Mouse (Mus musculus): ENCODE measurements around the gene Mroh2a.

Gene Mroh2a

DNA sequence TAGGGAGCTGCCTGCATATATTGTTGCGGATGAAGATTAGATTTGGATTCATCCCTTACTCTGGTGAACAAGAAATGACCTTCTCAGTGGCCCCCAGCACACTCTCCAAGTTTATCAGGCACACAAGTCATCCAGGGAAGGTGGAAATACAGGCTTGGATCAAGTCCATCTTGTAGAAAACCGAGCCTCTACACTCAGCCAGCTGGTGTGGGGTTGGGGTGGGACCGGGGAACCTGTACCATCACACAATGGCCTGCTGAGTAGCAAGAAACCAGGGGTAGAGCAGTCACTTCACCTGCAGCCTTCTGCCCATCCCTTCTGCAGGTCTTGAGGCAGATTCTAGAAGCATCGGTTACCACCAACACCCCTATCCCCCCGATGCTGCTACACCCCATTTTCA lies 7.9 kb downstream of the Mroh2a start:
- in situ Hi-C loops (cut with MboI; ENCODE audit: low sequenced_read_pairs) = no loop called here

DNA sequence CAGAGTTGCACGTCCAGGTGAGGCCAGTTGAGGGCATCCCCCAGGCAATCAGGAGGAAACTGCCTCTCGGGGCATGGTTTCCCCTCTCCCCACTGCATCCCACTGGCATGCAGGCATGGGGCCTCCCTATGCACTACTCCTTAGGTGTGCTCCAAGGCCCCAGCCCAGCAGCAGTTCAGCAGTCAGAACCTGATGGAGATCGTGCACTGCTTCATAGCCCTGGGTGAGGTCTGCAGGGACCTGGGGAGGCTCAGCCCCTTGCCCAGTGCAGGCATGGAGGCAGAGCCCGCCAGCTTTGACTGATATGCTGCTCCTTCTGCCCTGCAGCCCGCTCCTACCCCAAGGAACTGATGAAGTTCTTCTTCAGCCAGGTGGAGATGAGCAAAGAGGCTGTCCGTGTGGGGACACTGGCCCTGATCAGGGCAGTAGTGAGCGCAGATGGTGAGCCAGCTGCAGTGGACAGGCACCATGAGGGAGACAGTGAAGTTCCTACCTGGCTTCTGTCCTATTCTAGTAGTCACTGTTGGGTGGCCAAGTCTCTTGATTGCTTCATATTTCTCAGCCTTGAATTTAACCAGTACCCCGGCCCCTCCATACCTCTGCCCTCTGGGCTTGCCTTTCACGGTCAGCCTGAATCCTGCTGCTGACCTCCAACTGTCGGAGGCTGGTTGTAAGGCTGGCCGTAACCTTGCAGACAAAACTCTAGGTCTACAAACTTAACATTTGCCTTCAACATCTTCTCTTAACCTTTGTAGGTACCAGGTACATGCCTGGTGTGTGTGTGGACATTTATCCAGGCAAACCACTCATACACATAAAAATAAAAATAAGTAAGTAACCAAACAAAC lies 8.5 kb downstream of the Mroh2a start:
- in situ Hi-C loops (cut with MboI; ENCODE audit: low sequenced_read_pairs) = no loop called here

DNA sequence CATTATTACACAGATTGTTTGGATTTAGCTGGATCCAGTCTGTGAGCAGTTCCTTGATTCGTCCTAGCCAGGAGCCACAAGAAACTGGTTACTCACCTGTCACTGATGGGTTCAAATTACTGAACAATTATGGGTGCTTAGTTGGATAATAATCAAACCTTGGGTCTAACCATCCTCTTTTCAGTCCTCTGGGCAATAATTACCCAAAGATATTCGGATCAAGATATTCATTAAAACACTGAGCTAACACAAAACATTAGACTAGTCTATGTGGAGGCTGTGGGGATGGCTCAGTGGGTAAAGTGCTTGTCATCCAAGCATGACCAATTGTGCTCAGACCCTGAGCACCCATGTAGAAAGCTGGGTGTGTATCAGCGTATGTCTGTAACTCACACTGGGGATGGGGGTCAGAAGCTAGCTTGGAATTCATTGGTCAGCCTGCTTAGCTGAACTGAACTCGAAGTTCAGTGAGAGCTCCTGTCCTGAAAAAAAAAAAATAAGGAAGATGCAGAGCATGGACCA lies 9.2 kb downstream of the Mroh2a start:
- in situ Hi-C loops (cut with MboI; ENCODE audit: low sequenced_read_pairs) = no loop called here

DNA sequence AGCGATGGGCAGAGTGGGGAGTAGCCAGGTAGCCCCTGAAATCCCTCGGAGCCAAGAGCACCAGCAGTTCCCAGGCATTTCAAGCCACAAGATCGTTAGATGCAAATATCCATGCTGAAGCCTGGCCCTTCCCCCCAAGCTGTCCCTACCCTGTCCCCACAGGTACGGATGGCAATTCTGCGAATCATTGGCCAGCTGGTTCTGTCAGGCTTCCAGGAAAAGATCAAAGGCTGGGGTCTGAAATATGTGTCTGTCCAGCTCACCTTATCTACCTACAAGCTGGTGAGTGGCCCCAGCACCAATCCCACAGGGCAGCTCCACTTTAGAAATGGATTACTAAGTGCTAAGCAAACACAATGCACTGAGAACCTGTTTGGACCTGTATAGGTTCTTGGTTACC lies 10.5 kb downstream of the Mroh2a start:
- in situ Hi-C loops (cut with MboI; ENCODE audit: low sequenced_read_pairs) = no loop called here

DNA sequence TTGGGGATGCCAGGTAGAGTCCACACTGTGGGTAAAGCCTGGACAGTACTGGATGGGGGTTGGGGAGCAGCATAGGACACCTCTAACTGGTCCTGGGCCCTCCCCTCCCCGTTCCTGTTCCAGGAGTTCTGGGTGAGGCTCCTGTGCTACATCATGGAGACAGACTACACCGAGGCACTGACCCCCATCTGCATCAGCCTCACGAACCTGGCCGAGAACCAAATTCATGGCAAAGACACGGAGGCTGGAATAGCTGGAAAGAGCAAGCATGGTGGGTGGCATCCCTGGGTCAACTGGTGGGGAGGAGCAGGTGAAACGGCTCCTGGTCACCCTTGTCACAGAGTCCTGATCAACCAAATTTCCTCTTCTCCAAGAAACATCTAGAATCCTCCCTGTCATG lies 12.0 kb downstream of the Mroh2a start:
- in situ Hi-C loops (cut with MboI; ENCODE audit: low sequenced_read_pairs) = no loop called here

DNA sequence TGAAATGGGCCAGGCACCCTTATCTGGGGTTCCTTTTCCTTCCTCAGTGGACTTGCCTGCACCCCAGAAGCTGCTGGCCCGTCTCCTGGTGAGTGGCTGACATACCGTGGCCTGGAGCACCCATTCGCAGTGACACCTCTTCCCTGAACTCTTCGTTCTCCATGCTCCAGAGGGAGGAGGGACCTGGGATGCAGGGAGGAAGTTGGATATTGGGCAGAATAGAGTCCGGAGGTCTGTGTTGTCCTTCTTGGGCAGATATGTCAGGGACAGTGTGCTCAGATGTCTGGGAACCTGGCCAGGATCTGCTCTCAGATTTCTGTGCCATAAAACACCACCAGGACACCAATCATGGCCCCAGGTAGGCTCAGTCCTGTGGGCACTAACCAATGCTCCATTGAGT lies 13.3 kb downstream of the Mroh2a start:
- in situ Hi-C loops (cut with MboI; ENCODE audit: low sequenced_read_pairs) = no loop called here

DNA sequence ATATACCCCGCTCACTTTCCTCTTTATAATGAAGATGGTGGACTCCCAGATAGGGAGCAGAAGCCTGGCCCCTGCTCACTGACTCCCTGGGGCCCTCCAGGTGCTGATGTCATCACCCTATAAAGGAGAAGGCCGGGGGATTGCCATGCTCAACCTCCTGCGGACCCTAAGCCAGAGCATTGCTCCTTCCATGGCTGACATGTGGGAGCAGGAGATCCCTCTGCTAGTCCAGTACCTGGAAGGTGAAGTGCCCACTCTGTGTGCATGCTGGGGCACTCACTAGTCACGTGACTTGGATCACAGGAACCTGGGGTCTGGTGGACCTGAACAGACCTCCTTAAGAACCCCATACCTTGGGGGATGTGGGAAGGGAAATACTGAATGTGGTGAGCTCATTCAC lies 13.8 kb downstream of the Mroh2a start:
- in situ Hi-C loops (cut with MboI; ENCODE audit: low sequenced_read_pairs) = no loop called here

DNA sequence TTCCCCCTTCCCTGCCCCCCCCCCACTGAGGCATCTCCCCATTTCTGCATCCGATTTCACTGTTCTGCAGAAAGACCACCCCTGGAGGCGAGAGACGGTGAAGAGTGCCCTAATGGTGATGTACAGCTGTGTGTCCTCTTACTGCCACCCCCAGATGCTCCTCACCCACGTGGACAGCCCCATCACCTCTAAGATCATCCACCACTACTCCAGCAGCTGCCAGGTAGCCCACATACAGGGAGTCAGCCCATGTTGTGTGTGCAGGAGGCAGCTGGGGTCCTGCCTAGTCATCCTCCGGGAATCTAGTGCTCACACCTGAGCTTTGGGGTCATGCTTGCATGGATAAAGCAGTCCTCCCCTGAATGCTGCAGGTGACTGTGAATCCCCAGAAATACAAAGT lies 17.1 kb downstream of the Mroh2a start:
- in situ Hi-C loops (cut with MboI; ENCODE audit: low sequenced_read_pairs) = no loop called here

DNA sequence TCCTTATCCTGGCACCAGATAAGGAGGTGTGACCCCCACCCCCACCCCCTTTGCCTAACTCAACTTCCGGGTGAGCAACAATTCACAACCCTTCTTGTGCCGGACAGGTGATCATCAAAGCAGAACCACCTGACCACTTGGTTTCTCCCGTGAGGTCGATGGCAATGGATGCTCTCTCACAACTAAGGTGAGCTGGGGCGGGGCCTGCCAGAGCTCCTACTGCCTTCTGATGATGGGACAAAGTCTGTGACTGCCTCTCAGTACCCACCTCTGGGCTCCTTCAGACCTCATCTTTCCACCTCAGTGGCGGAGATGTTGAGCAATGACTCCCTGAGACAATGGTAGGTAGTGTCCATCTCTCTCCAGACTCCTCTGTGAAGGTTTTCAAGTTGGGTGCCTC lies 19.1 kb downstream of the Mroh2a start:
- in situ Hi-C loops (cut with MboI; ENCODE audit: low sequenced_read_pairs) = no loop called here

DNA sequence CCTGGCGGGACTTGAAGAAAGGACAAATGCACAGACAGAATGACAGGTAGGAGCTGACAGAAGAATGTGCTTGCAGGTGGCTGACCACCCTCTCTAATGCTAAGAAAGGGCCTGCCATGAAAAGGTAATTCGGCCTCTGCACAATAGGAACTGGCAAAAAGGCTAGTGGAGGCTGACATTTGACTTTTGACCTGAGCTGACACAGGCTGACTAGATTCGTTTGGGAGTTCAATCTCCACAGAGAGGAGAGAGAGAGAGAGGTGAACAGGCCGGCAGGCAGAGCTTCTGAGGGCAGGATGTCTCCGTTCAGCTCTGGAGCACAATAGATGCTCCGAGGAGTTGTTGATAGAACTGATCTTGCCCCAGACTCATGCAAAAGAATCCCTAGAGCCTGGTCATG lies 19.6 kb downstream of the Mroh2a start:
- in situ Hi-C loops (cut with MboI; ENCODE audit: low sequenced_read_pairs) = no loop called here

DNA sequence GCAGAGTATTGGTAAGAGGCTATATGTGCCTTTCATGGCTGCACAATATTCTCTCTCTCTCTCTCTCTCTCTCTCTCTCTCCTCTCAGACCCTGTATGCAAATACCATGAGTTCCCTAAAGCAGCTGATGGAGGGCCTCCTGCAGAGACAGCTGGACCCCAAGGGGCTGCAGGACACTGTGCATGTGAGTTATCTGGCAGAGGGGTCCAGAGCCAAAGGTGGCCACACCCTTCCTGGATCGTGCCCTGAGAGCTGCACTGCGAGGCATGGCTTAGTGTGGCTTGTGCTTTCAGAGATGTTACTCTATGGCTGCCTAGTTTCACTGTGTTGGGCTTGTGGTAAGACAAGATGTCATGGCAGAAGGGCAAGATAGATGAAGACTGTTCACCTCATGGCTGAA lies 20.9 kb downstream of the Mroh2a start:
- in situ Hi-C loops (cut with MboI; ENCODE audit: low sequenced_read_pairs) = no loop called here

DNA sequence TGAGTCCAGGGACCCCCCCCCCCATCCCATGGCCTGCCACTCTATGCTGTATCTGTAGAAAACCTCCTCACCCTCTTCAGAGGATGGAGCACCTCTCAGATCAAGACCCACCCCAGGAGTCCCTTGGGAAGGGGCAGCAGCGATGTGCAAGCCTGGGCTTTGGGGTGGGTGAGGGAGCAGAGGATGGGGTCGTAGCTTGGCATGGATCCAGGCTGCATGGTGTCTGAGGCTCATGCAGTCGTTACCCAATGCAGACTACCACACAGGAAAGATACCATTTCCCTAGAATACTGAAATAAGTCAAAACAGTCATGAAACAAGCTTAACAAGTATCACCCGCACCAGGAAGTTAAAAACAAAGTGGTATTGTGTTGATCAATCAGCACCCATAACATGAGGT lies 21.9 kb downstream of the Mroh2a start:
- in situ Hi-C loops (cut with MboI; ENCODE audit: low sequenced_read_pairs) = no loop called here

DNA sequence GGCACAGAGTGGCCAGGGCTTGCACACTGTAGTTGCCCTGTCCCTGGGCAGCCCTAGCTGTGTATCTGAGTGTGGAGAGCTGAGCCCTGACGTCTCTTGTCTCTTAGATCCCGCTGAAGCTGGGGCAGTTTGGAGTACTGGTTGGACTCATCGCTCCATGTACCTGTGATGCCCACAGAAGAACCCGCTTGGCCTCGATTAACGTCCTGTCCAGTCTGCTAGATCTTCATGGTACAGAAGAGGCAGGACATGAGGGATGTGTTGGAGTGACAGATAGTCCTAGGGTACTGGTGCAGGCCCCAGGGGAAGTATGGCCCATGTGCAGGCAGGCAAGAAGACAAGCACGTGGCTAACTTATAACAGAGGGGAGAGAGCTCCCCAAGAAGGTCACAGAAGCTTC lies 22.8 kb downstream of the Mroh2a start:
- in situ Hi-C loops (cut with MboI; ENCODE audit: low sequenced_read_pairs) = no loop called here

DNA sequence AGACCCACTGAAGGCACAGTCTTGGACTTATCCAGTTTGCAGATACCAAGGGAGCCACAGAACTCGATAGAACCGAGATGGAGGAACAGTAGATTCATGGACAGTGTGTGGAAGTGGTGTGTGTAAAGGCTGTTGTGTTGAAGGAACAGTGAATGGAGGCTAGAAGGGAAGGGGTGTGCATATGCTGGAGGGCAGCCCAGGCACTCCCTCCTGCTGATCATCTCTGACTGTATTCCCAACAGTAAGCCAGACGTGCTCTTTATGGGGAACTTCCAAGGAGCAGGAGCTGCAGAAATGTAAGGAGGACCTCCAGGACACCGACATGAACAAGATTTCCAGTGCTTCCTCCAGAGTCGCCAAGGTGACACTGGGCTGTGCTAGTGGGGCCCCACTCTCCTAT lies 23.2 kb downstream of the Mroh2a start:
- in situ Hi-C loops (cut with MboI; ENCODE audit: low sequenced_read_pairs) = no loop called here

DNA sequence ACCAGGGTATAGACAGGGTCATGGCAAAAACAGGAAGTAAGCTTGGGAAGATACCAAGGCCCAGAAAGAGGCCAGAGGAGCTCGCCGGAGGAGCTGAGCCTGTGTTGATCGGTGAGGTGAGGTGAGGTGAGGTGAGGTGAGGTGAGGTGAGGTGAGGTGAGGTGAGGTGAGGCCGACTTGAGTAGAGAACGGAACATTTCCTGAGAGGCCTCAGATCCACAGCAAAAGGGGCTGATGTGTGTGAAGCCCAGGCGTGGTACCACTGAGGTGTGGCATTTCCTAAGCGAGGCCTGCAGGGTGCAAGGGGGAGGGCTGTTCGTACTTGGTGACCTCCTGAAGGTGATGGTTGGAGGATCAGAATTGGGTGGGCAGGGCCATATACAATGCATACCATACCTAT lies 26.3 kb downstream of the Mroh2a start:
- in situ Hi-C loops (cut with MboI; ENCODE audit: low sequenced_read_pairs) = no loop called here

DNA sequence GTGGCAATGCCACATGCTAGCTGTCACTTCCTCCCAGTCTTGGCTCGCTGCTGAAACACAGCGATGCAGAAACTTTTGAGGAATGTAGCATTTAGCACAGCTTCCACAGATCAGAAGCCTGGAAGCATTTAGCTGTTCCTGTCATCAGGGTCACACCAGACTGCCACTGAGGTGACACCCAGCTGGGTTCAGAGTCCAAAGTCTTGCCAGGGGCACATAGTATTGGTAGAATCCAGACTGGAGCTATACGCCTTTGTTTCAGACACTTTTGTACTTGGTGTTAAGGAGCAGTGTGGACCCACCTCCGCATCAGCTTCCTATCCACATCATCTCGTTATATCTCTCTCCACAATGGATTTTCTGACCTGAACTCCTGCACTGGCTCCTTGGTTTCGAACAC lies 26.8 kb downstream of the Mroh2a start:
- in situ Hi-C loops (cut with MboI; ENCODE audit: low sequenced_read_pairs) = no loop called here

DNA sequence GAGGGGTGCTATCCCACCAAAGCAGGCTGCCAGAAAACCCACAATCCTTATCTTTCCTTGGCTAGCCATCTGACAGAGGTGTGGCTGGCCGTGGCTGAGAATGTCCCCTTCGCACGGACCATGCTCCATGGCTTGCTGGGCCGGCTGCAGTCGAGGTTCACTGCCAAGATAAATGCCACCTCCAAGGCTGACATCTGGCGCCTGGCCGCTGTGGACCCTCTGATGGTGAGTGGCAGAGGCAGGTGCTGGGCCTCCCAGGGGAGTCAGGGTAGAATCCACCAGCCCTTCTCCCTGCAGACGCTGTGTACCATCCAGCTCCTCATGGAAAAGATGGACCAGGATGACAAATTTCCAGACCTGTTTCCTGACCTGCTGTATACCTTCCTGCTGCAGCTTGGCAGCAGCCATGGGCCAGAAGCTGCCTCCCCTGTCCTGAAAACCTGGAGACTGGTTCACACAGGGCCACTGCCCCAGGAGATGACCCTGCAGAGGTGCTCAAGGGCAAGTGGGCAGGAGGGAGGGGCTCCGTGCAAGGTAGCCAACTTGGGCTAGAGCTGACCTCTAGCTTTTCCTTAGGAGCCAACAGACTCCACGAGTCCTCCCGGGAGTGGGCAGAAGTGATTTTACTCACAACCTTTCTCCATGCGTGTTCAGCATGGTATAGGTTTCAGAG lies 28.1 kb downstream of the Mroh2a start:
- in situ Hi-C loops (cut with MboI; ENCODE audit: low sequenced_read_pairs) = no loop called here

DNA sequence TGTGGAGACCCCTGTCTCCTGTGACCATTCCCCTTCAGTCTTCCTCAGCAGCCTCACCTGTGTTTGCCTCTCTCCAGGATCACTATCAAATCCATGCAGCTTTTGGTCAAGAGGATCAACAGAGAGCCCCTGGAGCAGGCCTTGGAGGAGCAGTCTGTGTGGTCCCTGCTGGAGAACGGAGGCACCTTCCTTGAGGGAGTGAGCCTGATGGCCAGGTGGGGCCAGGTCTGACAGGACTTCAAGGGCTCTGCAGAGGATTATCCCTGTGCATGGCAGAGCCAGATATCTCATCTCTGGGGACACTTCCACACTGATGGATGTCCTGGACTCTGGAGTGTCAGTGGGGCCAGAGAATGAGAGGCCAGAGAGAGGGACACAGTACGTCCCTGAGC lies 28.7 kb downstream of the Mroh2a start:
- in situ Hi-C loops (cut with MboI; ENCODE audit: low sequenced_read_pairs) = no loop called here

DNA sequence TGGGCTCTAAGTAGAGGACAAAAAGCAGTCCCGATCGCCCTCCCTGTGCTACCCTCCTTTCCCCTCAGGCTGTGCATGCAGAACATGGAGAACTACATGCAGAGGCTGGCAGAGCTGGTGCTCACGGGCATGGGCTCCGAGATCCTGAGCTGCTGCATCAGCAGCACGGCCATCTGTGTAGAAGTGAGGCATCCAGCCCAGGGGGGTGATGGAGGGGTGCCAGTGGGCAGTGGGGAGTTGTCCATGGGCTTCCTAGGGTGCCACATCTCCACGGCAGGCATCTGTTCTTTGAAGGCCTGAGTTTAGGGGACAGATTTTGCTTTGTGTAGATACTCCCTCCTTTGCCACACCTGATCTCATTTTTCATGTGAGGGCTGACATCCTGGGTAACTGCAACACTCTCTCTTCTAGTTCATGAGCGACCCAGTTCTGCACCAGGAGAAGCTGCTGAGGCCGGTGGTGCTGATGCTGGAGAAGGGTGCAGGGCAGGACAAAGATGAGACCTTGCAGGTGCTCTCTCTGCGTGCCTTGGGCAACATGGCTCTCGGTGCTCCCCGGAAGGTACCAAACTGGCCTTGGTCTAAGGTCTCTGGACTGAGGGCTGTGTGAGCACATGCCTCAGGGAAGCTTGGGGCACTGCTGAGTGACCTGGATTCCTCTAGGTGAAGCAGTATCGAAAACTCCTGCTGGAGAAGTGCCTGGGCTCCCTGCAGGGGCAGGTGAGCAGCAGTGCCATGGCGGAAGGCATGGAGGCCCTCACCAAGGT lies 29.4 kb downstream of the Mroh2a start:
- in situ Hi-C loops (cut with MboI; ENCODE audit: low sequenced_read_pairs) = no loop called here

DNA sequence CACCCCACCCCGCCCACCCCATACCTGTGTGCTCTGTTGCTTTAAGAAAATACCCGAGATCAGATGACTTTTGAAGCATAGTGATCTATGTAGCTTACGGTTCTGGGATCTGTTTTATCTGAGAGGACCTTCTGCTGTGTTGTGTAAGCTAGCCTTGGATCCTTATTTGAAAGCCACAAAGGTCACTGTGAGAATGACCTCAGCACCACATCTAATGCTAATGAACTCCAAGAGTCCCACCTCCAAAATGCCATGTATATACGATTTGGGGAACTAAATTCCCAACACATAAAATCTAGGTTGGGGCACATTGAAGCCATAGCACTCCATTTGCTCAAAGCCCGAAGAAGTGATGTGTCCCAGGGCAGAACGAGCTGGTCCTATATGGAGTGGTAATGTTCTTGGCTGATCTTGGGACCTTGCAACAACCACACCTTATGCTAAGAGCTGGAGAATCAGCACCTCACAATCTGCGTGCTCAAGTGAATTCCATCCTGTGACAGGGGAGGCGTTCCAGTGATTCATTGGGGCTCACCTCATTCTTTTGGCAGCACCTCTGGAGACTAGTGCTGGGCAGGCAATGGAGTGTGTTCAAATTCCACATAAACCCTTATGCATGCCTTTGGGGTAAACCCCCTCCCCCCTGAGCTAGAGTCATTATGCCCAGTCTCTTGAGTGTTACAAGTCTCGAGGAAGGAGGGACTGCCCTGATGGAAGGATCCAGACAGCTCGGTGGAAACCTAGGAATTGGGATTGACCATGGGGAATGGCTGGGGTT lies 30.3 kb downstream of the Mroh2a start:
- in situ Hi-C loops (cut with MboI; ENCODE audit: low sequenced_read_pairs) = no loop called here

DNA sequence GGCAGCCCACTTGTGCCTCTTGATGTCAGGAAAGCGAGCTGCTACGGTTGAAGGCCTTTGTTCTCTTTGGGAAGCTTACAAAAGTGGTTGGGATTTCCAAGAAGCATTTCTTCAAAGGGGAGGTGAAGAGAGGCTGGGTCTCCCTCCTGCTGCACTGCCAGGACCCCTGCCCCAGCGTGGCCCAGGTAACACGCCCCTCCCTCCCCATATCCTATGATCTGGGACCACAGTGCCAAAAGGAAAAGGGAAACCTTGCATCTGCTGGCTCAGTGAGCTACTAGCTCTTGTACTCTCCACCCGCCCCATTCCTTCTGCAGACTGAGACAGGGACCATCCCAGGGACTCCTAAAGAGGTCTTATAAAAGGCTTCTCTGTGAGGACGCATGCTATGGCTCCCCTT lies 30.9 kb downstream of the Mroh2a start:
- in situ Hi-C loops (cut with MboI; ENCODE audit: low sequenced_read_pairs) = no loop called here

All from CH12F3 (cell line).